ENCODE assay signal across 27 mouse cellular contexts in the genomic region with DNA sequence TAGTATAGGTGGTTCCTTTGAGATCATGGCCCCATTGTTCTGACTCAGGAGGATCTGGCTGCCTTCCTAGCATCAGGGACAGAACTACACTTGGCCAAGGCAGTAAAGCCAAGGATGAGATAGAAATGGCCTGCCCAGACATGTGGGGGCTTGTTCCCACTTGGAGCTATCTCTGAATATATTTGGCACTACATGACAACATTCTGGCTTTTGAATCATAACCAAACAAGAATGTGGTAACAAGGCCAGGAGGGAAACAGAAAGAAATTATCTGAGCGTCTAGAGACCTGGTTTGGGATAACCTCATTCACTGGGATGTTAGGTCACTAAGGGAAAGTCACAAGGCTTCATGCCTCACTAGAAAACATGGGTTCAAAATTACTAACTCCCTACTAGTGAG.
"Had no signal": no experiment of that assay in that cellular context is flagged by ENCODE, and none has a peak within 500 bp of the region (broad histone marks: within the 10 kb centered on the region; RNA-seq: fewer than 3 reads in every experiment).

No protein-coding gene starts in this region.

- H3K4me2 ChIP-seq: heart, embryonic 12.5 days; hindbrain, embryonic 12.5 days; hindbrain, embryonic 14.5 days; intestine, embryonic 15.5 days; kidney, embryonic 15.5 days; limb, embryonic 12.5 days; liver, embryonic 11.5 days; liver, embryonic 13.5 days had no signal

- H3K4me3 ChIP-seq: heart, embryonic 10.5 days; heart, embryonic 12.5 days; hindbrain, embryonic 10.5 days; hindbrain, embryonic 12.5 days; intestine, embryonic 15.5 days; kidney, embryonic 15.5 days; left cerebral cortex, adult 2 months; limb, embryonic 10.5 days; limb, embryonic 12.5 days; liver, embryonic 13.5 days had no signal

- H3K4me1 ChIP-seq: hindbrain, embryonic 12.5 days; intestine, embryonic 15.5 days had no signal

- H3K9me3 ChIP-seq: heart, embryonic 10.5 days; heart, embryonic 12.5 days; hindbrain, embryonic 10.5 days; hindbrain, embryonic 12.5 days; intestine, embryonic 15.5 days; kidney, embryonic 15.5 days; limb, embryonic 10.5 days; limb, embryonic 12.5 days; liver, embryonic 13.5 days had no signal

- H3K27me3 ChIP-seq: heart, embryonic 12.5 days; hindbrain, embryonic 12.5 days; intestine, embryonic 15.5 days; kidney, embryonic 15.5 days; limb, embryonic 12.5 days; liver, embryonic 13.5 days had no signal

- H3K9ac ChIP-seq: heart, embryonic 12.5 days; hindbrain, embryonic 12.5 days; hindbrain, embryonic 14.5 days; intestine, embryonic 15.5 days; kidney, embryonic 15.5 days; limb, embryonic 12.5 days; liver, embryonic 13.5 days had no signal

- DNase-seq: gastrocnemius, postnatal 14 days; gastrocnemius, postnatal 36 days; heart, adult 18-20 months; heart, postnatal 10 days; heart, postnatal 4 days; kidney, adult 11 months; kidney, adult 2 months; kidney, adult 9 months; kidney, postnatal 14 days; kidney, postnatal 36 days; layer of hippocampus, adult 9-11 months; liver; liver, embryonic 13.5 days had no signal

- H3K36me3 ChIP-seq: heart, embryonic 10.5 days; heart, embryonic 12.5 days; hindbrain, embryonic 10.5 days; hindbrain, embryonic 12.5 days; intestine, embryonic 15.5 days; kidney, embryonic 15.5 days; limb, embryonic 10.5 days; limb, embryonic 12.5 days; liver, embryonic 13.5 days had no signal

- H3K27ac ChIP-seq: heart, embryonic 10.5 days; hindbrain, embryonic 10.5 days; hindbrain, embryonic 12.5 days; hindbrain, embryonic 14.5 days; intestine, embryonic 15.5 days; kidney, embryonic 15.5 days; kidney, postnatal 0 days; left cerebral cortex, adult 2 months; limb, embryonic 10.5 days; limb, embryonic 12.5 days; liver, embryonic 13.5 days had no signal

- ATAC-seq: hindbrain, embryonic 16.5 days; inflammation-experienced regulatory T-cells, adult 6 months; intestine, embryonic 15.5 days had no signal
